Mouse (Mus musculus): ENCODE results near the gene Pou1f1. TPM values are rescaled to one million over a fixed set of nuclear protein-coding genes. Genes with fewer than 3 reads are reported as not detected.

Pou1f1 gene
- total RNA-seq (2023), result not detected

DNA sequence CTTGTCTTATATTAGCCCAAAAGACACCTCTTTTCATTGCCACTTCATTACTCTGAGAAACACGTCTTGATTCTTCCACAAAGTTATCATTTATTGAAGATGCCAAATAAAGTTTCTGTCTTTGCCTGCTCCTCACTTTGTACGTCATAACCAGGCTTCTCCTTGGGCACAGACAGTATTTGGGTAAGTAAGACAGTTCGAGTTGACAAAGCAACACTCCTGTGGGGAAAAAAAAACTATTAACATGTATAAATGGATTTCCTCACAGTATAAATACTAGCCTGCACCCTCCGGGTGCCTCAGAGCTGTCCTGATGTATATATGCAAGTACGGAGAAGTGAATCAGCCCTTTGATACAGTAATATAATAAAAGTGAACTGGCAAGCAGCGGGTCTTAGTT, at the start of gene Pou1f1:
Gene Pou1f1, plus strand, starts transcription at position 301 of the 400 bp plus-strand sequence.

DNA sequence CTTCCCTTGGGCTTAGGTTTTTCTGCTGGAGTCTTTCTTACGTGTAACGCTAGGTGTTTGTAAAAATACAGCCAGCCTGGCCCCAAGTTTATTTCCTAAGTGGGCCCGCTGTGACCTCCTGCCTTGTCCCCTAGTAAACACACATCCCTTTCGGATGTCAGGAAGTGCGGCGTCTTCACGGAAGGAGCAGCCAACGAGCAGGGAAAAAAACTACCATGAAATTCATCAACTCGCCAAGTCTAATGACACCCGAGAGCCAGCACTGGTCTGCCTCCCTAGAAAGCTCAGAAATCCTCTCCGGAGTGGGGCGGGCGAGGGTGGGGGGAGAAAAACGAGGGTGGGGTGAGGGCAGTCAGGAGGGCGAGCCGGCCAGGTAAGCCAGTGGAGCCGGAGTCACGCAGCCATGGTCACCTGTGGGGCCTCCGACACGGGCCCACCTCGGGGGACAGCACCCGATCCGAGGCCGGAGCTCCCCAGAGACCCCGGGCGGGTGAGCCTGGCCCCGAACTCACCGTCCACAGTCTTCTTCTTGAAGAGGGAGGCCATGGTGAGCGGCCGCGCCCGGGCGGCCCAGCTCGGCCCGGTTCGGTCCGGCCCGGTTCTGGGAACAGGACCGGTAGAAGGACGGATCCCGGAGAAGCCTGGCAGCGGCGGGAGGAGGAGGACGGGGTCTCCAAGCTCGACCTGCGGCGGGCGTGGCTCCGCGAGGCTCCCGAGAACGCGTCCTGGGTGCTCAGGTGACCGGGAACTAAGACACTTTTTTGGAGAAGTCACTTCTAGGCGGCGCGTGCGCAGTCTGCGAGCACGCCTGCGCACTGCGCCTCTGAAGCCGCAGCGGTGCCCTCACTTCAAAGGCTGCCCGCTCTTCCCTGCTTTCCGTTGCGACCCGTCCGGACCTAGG, 41.9 kb downstream of the Pou1f1 start, which contains the start of gene Chmp2b:
Gene Chmp2b, minus strand, starts transcription at position 764 of the 901 bp plus-strand sequence.

Other genes starting within 250 kb of the Pou1f1 start
- gene Chmp2b, start 42.2 kb downstream of the Pou1f1 start, total RNA-seq (2023), result 35.2 TPM

Data from CD8-positive naive resting alpha-beta T cell, adult 57 days (primary cell).